Mouse (Mus musculus) embryonic facial prominence, embryonic 11.5 days (tissue): ENCODE results near the gene Ehf. TPM values are rescaled to one million over a fixed set of nuclear protein-coding genes. Genes with fewer than 3 reads are reported as not detected.

Experiments
- ATAC-seq: fragments of 200-750 bp; cut with Nextera tagmentation; replicated peaks from 2 replicates; pipeline ENCODE4 v1.8.0; 2017; ENCODE audit warnings: low read depth; ENCODE audit not compliant: insufficient number of reproducible peaks, low FRiP score, low TSS enrichment
- DNase-seq: peaks from one replicate; pipeline ENCODE4 v3.0.0-alpha.2; 2015; ENCODE audit warnings: low spot score
- H3K27ac ChIP-seq: fragments of 300-500 bp; sonication (generic); replicated peaks from 2 replicates; pipeline ENCODE4 v1.5.1; 2014; ENCODE audit warnings: mild to moderate bottlenecking, low read depth, low read length, control low read depth
- H3K27me3 ChIP-seq: fragments of 300-500 bp; sonication (generic); 2 replicates; pipeline ENCODE4 v1.6.1; 2014; ENCODE audit warnings: mild to moderate bottlenecking, low read length, moderate library complexity, mixed read lengths; ENCODE audit not compliant: control insufficient read depth, insufficient read depth
- H3K36me3 ChIP-seq: fragments of 300-500 bp; sonication (generic); replicated peaks from 2 replicates; pipeline ENCODE4 v1.6.1; 2014; ENCODE audit warnings: low read depth, mild to moderate bottlenecking, low read length, moderate library complexity, mixed read lengths; ENCODE audit not compliant: control insufficient read depth, insufficient read depth
- H3K4me1 ChIP-seq: fragments of 300-500 bp; sonication (generic); 2 replicates; pipeline ENCODE4 v1.6.1; 2014; ENCODE audit warnings: low read length, mixed read lengths; ENCODE audit not compliant: control insufficient read depth, insufficient read depth
- H3K4me2 ChIP-seq: fragments of 300-500 bp; sonication (generic); 2 replicates; pipeline ENCODE4 v1.6.1; 2014; ENCODE audit warnings: low read depth, mild to moderate bottlenecking, control low read depth, low read length, moderate library complexity
- H3K4me3 ChIP-seq: fragments of 300-500 bp; sonication (generic); 2 replicates; pipeline ENCODE4 v1.5.1; 2014; ENCODE audit warnings: low read depth, low read length, control low read depth
- H3K9ac ChIP-seq: fragments of 300-500 bp; sonication (generic); replicated peaks from 2 replicates; pipeline ENCODE4 v1.6.1; 2014; ENCODE audit warnings: mild to moderate bottlenecking, control low read depth, low read length
- H3K9me3 ChIP-seq: fragments of 300-500 bp; sonication (generic); replicated peaks from 2 replicates; pipeline ENCODE4 v1.6.1; 2016; ENCODE audit warnings: mild to moderate bottlenecking, low read length, inconsistent platforms, mixed read lengths; ENCODE audit not compliant: control insufficient read depth
- WGBS: fragments of 180-500 bp; shearing (Covaris S2); extraction: QIAGEN DNeasy Blood & Tissue Kit; methylation state at CpG from one replicate; pipeline ENCODE4 v1.1.7; 2014; 5-methylcytosine and 5-hydroxymethylcytosine counted together
- polyA plus RNA-seq: library from polyadenylated mRNA; unstranded; fragments of >200 nt; fragmentation: Nextera tagmentation; extraction: Ambion mirVana; gene quantifications from 2 replicates; pipeline ENCODE4 v1.2.1, GENCODE M21; 2014

The Ehf gene
- polyA plus RNA-seq, 1 experiment from 2014 or later = 0.28 TPM

GRCm38 (mm10) chr2:103239086-103239485 is 64.0 kb downstream of the Ehf start:
- no peak overlapping the region for H3K9ac ChIP-seq
- WGBS = 88% methylated on average over 4 of the region's 4 CpGs
- H3K27ac ChIP-seq = no peak overlapping the region
- H3K4me1 ChIP-seq = no peaks in the 10 kb centered on the region
- H3K4me3 ChIP-seq = no peak overlapping the region
- no peak for ATAC-seq
- H3K9me3 ChIP-seq = no peaks in the 10 kb centered on the region
- H3K4me2 ChIP-seq = no peak overlapping the region
- H3K27me3 ChIP-seq = no peaks in the 10 kb centered on the region
- H3K36me3 ChIP-seq = no peaks in the 10 kb centered on the region
- DNase-seq = no peak

- H3K9me3 ChIP-seq = no peaks in the 10 kb centered on the region
- DNase-seq (no peak), ATAC-seq (no peak)
- 94% methylated on average over 2 of the region's 2 CpGs for WGBS
- no peaks in the 10 kb centered on the region for H3K36me3 ChIP-seq
- no peak overlapping the region for H3K4me2 ChIP-seq
- H3K27ac ChIP-seq = no peak overlapping the region
- H3K4me1 ChIP-seq = no peaks in the 10 kb centered on the region
- H3K4me3 ChIP-seq = no peak overlapping the region
- no peak overlapping the region for H3K9ac ChIP-seq
- no peaks in the 10 kb centered on the region for H3K27me3 ChIP-seq
These were observed 76.3 kb downstream of the Ehf start for GRCm38 (mm10) chr2:103226781-103227180.

GRCm38 (mm10) chr2:103220871-103221270 is 82.2 kb downstream of the Ehf start:
- no peaks in the 10 kb centered on the region for H3K27me3 ChIP-seq
- no peak overlapping the region for H3K9ac ChIP-seq
- no peaks in the 10 kb centered on the region for H3K9me3 ChIP-seq
- no peak overlapping the region for H3K4me2 ChIP-seq
- no peaks in the 10 kb centered on the region for H3K4me1 ChIP-seq
- WGBS = 84% methylated on average over 2 of the region's 2 CpGs
- ATAC-seq (no peak), DNase-seq (no peak)
- no peaks in the 10 kb centered on the region for H3K36me3 ChIP-seq
- H3K4me3 ChIP-seq = no peak overlapping the region
- H3K27ac ChIP-seq = no peak overlapping the region

GRCm38 (mm10) chr2:103218323-103218722 is 84.8 kb downstream of the Ehf start:
- no peak overlapping the region for H3K4me2 ChIP-seq
- no peak overlapping the region for H3K4me3 ChIP-seq
- no peaks in the 10 kb centered on the region for H3K27me3 ChIP-seq
- no peaks in the 10 kb centered on the region for H3K4me1 ChIP-seq
- H3K36me3 ChIP-seq = no peaks in the 10 kb centered on the region
- WGBS = 87% methylated on average over 4 of the region's 4 CpGs
- ATAC-seq (no peak), DNase-seq (no peak)
- no peaks in the 10 kb centered on the region for H3K9me3 ChIP-seq
- no peak overlapping the region for H3K9ac ChIP-seq
- H3K27ac ChIP-seq = no peak overlapping the region

DNA sequence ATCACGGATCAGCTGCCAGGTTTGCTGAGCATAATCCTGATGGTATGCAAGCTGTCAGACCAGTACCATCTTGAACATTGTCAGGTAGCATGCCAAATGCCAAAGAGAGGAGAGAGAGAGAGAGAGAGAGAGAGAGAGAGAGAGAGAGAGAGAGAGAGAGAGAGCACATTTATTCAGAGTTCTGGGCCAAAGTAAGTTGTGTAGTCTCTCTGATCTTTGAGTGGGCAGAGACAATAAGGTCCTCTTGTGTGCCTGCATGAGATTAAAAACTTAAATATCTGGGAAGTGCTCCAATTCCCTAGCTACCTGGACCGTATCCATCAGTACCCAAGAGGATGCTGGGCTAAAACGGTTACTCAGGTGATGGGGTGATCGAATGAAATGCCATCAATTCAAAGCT is 87.3 kb downstream of the Ehf start:
- Histone ChIP-seq H3K9ac (no peak overlapping the region), H3K4me2 (no peak overlapping the region), H3K27me3 (no peaks in the 10 kb centered on the region), H3K4me3 (no peak overlapping the region), H3K9me3 (no peaks in the 10 kb centered on the region), H3K27ac (no peak overlapping the region), H3K4me1 (no peaks in the 10 kb centered on the region), H3K36me3 (no peaks in the 10 kb centered on the region)
- ATAC-seq (no peak), DNase-seq (no peak)
- WGBS = 92% methylated on average over 4 of the region's 4 CpGs

DNA sequence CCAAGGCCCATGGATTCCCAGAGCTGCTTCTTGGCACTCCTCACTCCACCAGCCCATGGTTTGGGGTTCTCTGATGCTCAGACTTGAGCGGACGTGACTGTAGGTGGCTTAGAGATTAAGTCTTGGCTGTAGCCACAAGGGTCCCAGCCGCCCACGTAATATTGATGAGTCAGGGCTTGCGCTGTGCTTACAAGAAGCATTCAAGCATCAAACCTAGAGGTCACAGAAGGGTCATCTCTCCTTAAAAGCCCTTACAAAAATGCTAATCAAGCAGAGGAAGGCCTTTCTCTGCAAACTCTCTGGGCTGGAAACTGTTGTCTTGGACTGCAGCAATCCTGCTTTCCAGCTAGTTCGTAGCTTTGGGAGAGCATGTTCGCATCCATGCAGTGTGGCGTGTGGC is 88.2 kb downstream of the Ehf start:
- DNase-seq (no peak), ATAC-seq (no peak)
- H3K9me3 ChIP-seq = no peaks in the 10 kb centered on the region
- no peaks in the 10 kb centered on the region for H3K36me3 ChIP-seq
- H3K27me3 ChIP-seq = no peaks in the 10 kb centered on the region
- WGBS = 78% methylated on average over 8 of the region's 8 CpGs
- H3K9ac ChIP-seq = no peak overlapping the region
- no peak overlapping the region for H3K4me3 ChIP-seq
- H3K4me2 ChIP-seq = no peak overlapping the region
- H3K4me1 ChIP-seq = no peaks in the 10 kb centered on the region
- H3K27ac ChIP-seq = no peak overlapping the region

- Histone ChIP-seq H3K9ac (no peak overlapping the region), H3K4me1 (no peaks in the 10 kb centered on the region), H3K27me3 (no peaks in the 10 kb centered on the region), H3K4me2 (no peak overlapping the region), H3K27ac (no peak overlapping the region), H3K36me3 (no peaks in the 10 kb centered on the region), H3K9me3 (no peaks in the 10 kb centered on the region), H3K4me3 (no peak overlapping the region)
- no peak for ATAC-seq
- 65% methylated on average over 1 of the region's 1 CpGs for WGBS
- DNase-seq = no peak
These were observed 89.5 kb downstream of the Ehf start for GRCm38 (mm10) chr2:103213547-103213946.
